Mouse (Mus musculus) heart, postnatal 0 days (tissue): ENCODE data around the gene Reep6. TPM values are rescaled to one million over a fixed set of nuclear protein-coding genes. Genes with fewer than 3 reads are reported as not detected.

Experiments
- ATAC-seq: fragments of 200-750 bp; cut with Nextera tagmentation; 2 replicates; pipeline ENCODE4 v1.8.0; 2017; ENCODE audit warnings: low read depth, moderate number of reproducible peaks, moderate library complexity; ENCODE audit not compliant: insufficient read depth
- DNase-seq: peaks from one replicate; pipeline ENCODE4 v3.0.0-alpha.2; 2016; ENCODE audit warnings: low spot score
- H3K27ac ChIP-seq: fragments of 300-500 bp; sonication (generic); 2 replicates; pipeline ENCODE4 v1.5.1; 2014; ENCODE audit warnings: low read depth, mild to moderate bottlenecking
- H3K27me3 ChIP-seq: fragments of 300-500 bp; sonication (generic); 2 replicates; pipeline ENCODE4 v1.6.1; 2014; ENCODE audit warnings: low read length, mixed read lengths; ENCODE audit not compliant: control insufficient read depth, insufficient read depth
- H3K36me3 ChIP-seq: fragments of 300-500 bp; sonication (generic); replicated peaks from 2 replicates; pipeline ENCODE4 v1.6.1; 2014; ENCODE audit warnings: low read length, mixed read lengths; ENCODE audit not compliant: control insufficient read depth, insufficient read depth
- H3K4me1 ChIP-seq: fragments of 300-500 bp; sonication (generic); 2 replicates; pipeline ENCODE4 v1.6.1; 2014; ENCODE audit warnings: antibody characterized with exemption; ENCODE audit not compliant: control insufficient read depth, insufficient read depth
- H3K4me2 ChIP-seq: fragments of 300-500 bp; sonication (generic); 2 replicates; pipeline ENCODE4 v1.6.1; 2014; ENCODE audit warnings: low read depth, mild to moderate bottlenecking, low read length, moderate library complexity
- H3K4me3 ChIP-seq: fragments of 300-500 bp; sonication (generic); 2 replicates; pipeline ENCODE4 v1.5.1; 2014; ENCODE audit warnings: low read depth, low read length
- H3K9ac ChIP-seq: fragments of 300-500 bp; sonication (generic); replicated peaks from 2 replicates; pipeline ENCODE4 v1.6.1; 2014; ENCODE audit warnings: low read depth, low read length, mixed read lengths
- H3K9me3 ChIP-seq: fragments of 300-500 bp; sonication (generic); replicated peaks from 2 replicates; pipeline ENCODE4 v1.6.1; 2016; ENCODE audit warnings: low read length; ENCODE audit not compliant: control insufficient read depth
- CTCF ChIP-seq: IDR thresholded peaks from 2 replicates; pipeline ENCODE4 v1.5.1; 2016; ENCODE audit warnings: antibody characterized with exemption, control low read depth, low read depth
- EP300 ChIP-seq: IDR thresholded peaks from 2 replicates; pipeline ENCODE4 v1.6.1; 2016; ENCODE audit warnings: antibody characterized with exemption, low read depth
- WGBS: fragments of 180-500 bp; shearing (Covaris S2); extraction: QIAGEN DNeasy Blood & Tissue Kit; methylation state at CpG from one replicate; pipeline ENCODE4 v1.1.7; 2014; 5-methylcytosine and 5-hydroxymethylcytosine counted together
- polyA plus RNA-seq: library from polyadenylated mRNA; unstranded; fragments of >200 nt; fragmentation: Nextera tagmentation; extraction: Ambion mirVana; gene quantifications from 2 replicates; pipeline ENCODE4 v1.2.1, GENCODE M21; 2015
- total RNA-seq: library from RNA; depleted of rRNA; stranded (reverse); fragments of >200 nt; gene quantifications from 2 replicates; pipeline ENCODE4 v1.2.3, GENCODE M21; 2014; ENCODE audit warnings: low replicate concordance; rRNA removed

Reep6 gene
- total RNA-seq (not detected in 2 replicates), polyA plus RNA-seq (0.85 and 1.0 TPM in 2 replicates)

DNA sequence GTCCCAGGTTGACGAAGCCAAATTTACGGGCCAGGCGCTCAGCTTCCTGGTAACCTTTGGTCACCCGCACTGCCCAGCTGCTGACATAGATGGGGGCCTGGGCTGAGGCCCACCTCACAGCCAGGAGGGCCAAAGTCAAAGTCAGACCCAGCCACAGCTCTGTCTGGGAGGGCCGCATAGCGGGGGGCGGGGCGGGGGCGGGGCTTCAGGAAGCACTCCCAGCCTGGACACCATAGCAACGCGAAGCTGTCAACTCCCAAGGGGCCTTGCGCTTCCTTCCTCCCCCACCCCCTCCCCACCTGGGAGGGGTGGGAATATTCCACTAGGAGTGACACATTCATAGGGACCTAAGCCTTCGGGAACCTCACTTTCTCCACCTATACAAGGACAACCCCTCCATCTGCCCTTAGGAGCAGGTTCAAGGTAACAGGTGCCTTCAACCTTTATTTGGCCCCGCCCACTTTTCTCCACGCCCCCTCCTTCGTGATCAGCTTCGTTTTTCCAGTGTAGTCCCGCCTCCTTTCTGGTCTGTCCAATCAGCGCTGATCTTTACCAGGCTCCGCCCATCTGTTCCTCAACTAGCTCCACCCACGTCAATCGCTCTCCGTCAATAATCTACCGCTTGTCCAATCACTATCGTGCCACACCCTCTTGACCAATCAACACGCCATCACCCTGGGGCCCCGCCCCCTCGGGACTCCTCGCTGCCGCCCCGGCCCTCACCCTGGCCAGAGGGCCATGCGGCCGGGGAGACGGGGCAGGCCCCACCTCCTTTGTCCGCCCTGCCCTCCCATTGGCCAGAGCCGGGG is at the start of gene Reep6, which contains the start of gene Pcsk4:
Gene Reep6, plus strand, starts transcription at position 681 of the 809 bp plus-strand sequence.
Gene Pcsk4, minus strand, starts transcription at position 226 of the 809 bp plus-strand sequence.
- Histone ChIP-seq H3K4me1 (peaks cover 4% of the 10 kb centered on the region; the same call in 1 of the 2 replicates), H3K27me3 (peaks cover 35% of the 10 kb centered on the region), H3K9ac (no peak within 1 kb of the TSS), H3K36me3 (no peaks in the 10 kb centered on the region), H3K9me3 (no peaks in the 10 kb centered on the region), H3K27ac (no peak within 1 kb of the TSS), H3K4me3 (peak within 1 kb of the TSS; percentile 33), H3K4me2 (peak within 1 kb of the TSS; percentile 62)
- WGBS: 7% methylated on average over 35 of the region's 36 CpGs
- DNase-seq: peak; percentile 96
- TF ChIP-seq EP300: no peak
- no peak for TF ChIP-seq CTCF
- ATAC-seq: peak; percentile 95

DNA sequence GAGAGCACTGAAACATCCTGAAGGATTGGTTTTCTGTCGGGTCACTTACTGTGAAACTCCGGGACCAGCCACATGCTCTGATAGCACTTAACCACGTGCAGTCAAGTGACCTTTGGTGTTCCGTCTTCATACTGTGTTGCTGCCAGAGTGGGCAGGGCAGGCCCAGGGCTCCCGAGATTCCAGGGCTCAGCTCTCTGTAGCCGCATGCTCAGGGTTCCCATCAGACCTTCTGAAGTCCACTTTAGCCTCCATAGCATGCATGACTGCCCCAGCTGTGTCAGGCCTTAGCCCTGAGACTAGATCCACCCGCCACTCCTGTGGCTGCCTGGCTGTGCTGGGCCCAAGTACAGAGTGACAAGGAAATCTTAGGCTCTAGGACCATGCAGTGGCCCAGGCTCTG is 48.4 kb upstream of the Reep6 start:
- 41% methylated on average over 7 of the region's 7 CpGs for WGBS
- no peak for TF ChIP-seq CTCF
- no peak for TF ChIP-seq EP300
- DNase-seq (peak; percentile 78), ATAC-seq (peak; percentile 84)
- Histone ChIP-seq H3K9me3 (no peaks in the 10 kb centered on the region), H3K4me3 (no peak overlapping the region), H3K4me1 (peaks cover 16% of the 10 kb centered on the region), H3K27ac (peak overlapping the region; percentile 78), H3K4me2 (no peak overlapping the region), H3K27me3 (no peaks in the 10 kb centered on the region), H3K36me3 (peaks cover 80% of the 10 kb centered on the region), H3K9ac (no peak overlapping the region)

DNA sequence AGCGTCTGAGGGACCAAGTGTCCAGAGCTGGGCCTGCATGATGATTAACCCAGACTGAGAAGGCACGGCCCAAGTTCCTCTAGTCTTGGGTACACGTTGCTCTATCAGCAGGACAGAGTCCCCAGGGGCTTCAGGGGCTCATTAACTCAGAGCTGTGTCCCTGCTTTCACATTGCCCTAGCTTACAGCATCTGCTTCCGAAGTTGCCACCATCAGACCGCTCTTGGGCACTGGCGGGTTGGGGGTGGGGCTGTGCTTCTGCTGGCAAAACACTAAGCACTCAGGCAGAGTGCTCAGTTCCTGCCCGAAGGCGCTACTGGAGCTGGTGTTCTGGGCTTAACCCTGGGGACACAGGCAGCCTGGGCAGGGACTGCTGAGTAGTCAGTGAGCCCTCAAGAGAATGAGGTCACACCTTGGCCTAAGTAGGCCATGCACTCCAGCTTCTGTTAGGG is 47.8 kb upstream of the Reep6 start:
- Histone ChIP-seq H3K36me3 (peaks cover 81% of the 10 kb centered on the region), H3K4me2 (no peak overlapping the region), H3K27ac (peak overlapping the region; percentile 78), H3K4me3 (no peak overlapping the region), H3K4me1 (peaks cover 16% of the 10 kb centered on the region), H3K9ac (peak overlapping the region; percentile 33; the same call in 1 of the 2 replicates), H3K27me3 (no peaks in the 10 kb centered on the region), H3K9me3 (no peaks in the 10 kb centered on the region)
- peak; percentile 13; the same call in 1 of the 2 replicates for ATAC-seq
- TF ChIP-seq EP300: no peak
- no peak for TF ChIP-seq CTCF
- WGBS: 42% methylated on average over 8 of the region's 8 CpGs
- peak; percentile 29 for DNase-seq

DNA sequence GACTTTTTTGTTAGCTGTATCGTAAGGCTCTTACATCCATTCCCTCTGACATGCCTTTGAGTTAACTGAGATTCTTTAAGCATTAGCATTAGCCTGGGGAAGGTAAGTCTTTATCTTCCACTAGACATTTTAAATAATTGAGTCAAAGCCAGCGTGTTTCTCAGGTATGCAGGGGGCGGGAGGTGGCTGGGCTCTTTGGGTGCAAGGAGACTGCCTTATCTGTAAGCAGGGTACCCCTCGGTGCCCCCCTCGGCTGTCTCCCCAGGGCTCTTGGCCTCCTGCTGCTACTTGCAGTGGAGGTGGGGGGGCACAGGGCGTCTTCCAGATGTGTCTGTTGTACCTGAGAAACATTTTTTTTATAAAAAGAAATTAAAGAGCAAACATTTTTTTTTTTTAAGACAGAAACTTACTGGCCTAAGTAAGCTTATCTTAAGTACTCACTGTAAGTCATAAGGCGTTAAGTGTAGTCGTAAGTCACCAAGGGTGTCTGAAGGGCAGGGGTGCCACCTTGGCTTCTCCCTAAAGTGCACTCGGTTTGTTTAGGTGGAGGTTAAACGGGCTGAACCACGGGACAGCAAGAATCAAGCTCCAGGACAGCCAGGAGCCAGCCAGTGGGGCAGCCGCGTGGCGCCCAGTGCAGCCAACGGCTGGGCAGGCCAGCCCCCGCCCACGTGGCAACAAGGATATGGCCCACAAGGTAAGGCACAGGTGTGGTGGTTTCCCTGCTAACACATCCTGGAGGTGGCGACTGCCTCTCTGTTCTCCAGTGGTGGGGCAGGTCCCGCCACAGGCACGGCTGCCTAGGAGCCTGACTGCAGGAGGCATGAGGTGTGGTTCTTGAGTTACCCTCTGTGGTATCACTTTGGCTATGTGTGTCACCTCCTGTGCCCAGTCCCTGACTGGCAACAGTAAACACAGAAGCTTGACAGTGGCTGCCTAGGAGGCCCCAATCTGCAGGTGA is 47.0 kb upstream of the Reep6 start:
- peaks cover 81% of the 10 kb centered on the region for H3K36me3 ChIP-seq
- 75% methylated on average over 20 of the region's 20 CpGs for WGBS
- peak overlapping the region; percentile 78 for H3K27ac ChIP-seq
- H3K27me3 ChIP-seq: no peaks in the 10 kb centered on the region
- no peaks in the 10 kb centered on the region for H3K9me3 ChIP-seq
- TF ChIP-seq CTCF (no peak), EP300 (no peak)
- H3K9ac ChIP-seq: peak overlapping the region; percentile 33; the same call in 1 of the 2 replicates
- H3K4me2 ChIP-seq: no peak overlapping the region
- no peak overlapping the region for H3K4me3 ChIP-seq
- H3K4me1 ChIP-seq: peaks cover 16% of the 10 kb centered on the region
- no peak for ATAC-seq
- DNase-seq: no peak
